14 mouse cellular contexts compared by ENCODE assay signal in the genomic region with DNA sequence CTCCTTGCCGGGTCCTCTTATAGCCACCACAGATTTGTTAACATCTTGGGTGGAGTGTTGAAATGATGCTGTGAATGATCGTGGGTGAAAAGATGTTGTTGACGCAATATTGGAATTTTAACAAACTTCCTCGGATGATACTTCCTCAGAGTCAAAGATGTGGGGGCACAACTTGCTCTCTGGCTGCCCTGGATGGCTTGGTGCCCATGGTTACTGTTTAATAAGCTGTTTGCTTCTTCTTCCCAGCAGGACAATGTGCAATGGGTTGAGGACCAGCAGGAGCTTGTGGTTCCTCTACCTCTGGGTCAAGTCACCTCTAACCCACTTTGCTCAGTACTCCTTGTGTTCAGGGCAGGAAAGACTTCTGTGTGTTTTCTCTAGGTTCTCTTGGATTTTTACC. TPM values are rescaled to one million over a fixed set of nuclear protein-coding genes. Genes with fewer than 3 reads are reported as not detected.
DNase-seq lines count a peak whose midpoint lies in the region; ATAC-seq and TF ChIP-seq lines count a peak whose summit lies in the region.
"Had no signal": no experiment of that assay in that cellular context is flagged by ENCODE, and none has a peak within 500 bp of the region (broad histone marks: within the 10 kb centered on the region; RNA-seq: fewer than 3 reads in every experiment).

No protein-coding gene starts in this region.

- in situ Hi-C loops in Patski (cut with MboI; ENCODE audit: low pct_unique_long_range_greater_than_20kb): no loop called here

- H3K4me3 ChIP-seq in kidney, embryonic 14.5 days (ENCODE audit: low read length): no peak overlapping the region
- H3K4me3 ChIP-seq: liver, embryonic 15.5 days had no signal

- CTCF ChIA-PET in Patski (lab: Charles Lee): interaction anchor here (1.4 to 2.3 kb wide), 2 partner anchors 22 to 99 kb away, joined by 3 to 9 read pairs; no protein-coding TSS in a partner anchor

- no peaks in the 10 kb centered on the region for H3K36me3 ChIP-seq in kidney, embryonic 14.5 days (ENCODE audit: control insufficient read depth, insufficient read depth, low read length)
- H3K36me3 ChIP-seq: liver, embryonic 15.5 days had no signal

- H3K27ac ChIP-seq in kidney, embryonic 14.5 days (ENCODE audit: low read depth, low read length): no peak overlapping the region
- H3K27ac ChIP-seq: liver, embryonic 15.5 days had no signal

- WGBS in kidney, embryonic 14.5 days: 93% methylated on average over 4 of the region's 4 CpGs

- DNase-seq in kidney, adult 11 months: peak; percentile 89
- DNase-seq in Patski (ENCODE audit: low read depth, low spot score): peak; percentile 50
- DNase-seq in kidney, postnatal 25 days: peak; percentile 86 to 92
- no peak for DNase-seq in ovary, postnatal 36 days (ENCODE audit: low spot score)
- no peak for DNase-seq in frontal cortex, postnatal 14 days (ENCODE audit: low spot score in 2 of 2)
- DNase-seq: cerebellum, adult 11-12 months; retina, postnatal 1 day had no signal

- no peaks in the 10 kb centered on the region for H3K27me3 ChIP-seq in kidney, embryonic 14.5 days (ENCODE audit: control insufficient read depth, insufficient read depth, low read length)
- H3K27me3 ChIP-seq in Patski: no peaks in the 10 kb centered on the region
- H3K27me3 ChIP-seq: liver, embryonic 15.5 days had no signal

- no peak overlapping the region for H3K4me2 ChIP-seq in kidney, embryonic 14.5 days (replicated peaks; ENCODE audit: low read depth, low read length)
- H3K4me2 ChIP-seq: liver, embryonic 15.5 days had no signal

- POLR2A ChIA-PET in Patski (lab: Charles Lee): no interaction called here

- TF ChIP-seq CTCF in Patski (IDR thresholded peaks at IDR 0.05): no peak

- no peaks in the 10 kb centered on the region for H3K9me3 ChIP-seq in kidney, embryonic 14.5 days (ENCODE audit: control insufficient read depth, low read length)
- H3K9me3 ChIP-seq: liver, embryonic 15.5 days had no signal

- no peaks in the 10 kb centered on the region for H3K4me1 ChIP-seq in kidney, embryonic 14.5 days (ENCODE audit: control insufficient read depth, insufficient read depth, low read length)
- H3K4me1 ChIP-seq: liver, embryonic 15.5 days had no signal

- no peak for ATAC-seq in kidney, embryonic 14.5 days (ENCODE audit: low FRiP score, low TSS enrichment)
- ATAC-seq in Patski: peak; percentile 31
- peak; percentile 38; the same call in 1 of the 2 replicates for ATAC-seq in granulocyte monocyte progenitor cell, adult 5-6 weeks (replicated peaks; ENCODE audit: poor library complexity, severe bottlenecking)
- ATAC-seq: activated CD4-positive, CD25-positive, alpha-beta regulatory T cell, adult 4 months had no signal

- no peak overlapping the region for H3K9ac ChIP-seq in kidney, embryonic 14.5 days (ENCODE audit: low read depth, low read length)
- H3K9ac ChIP-seq: liver, embryonic 15.5 days had no signal

RNA-seq across cellular contexts. Expression of a gene that starts 15.2 kb away (rescaled TPM):
- 0.41 and 1.3 TPM in 2 replicates for polyA plus RNA-seq in kidney, embryonic 14.5 days (2014; fragmentation: Nextera tagmentation; extraction: Ambion mirVana)
- 0.98 TPM for polyA plus RNA-seq in Patski (2021)
- total RNA-seq in granulocyte monocyte progenitor cell, adult 5-6 weeks (2014; fragmentation: Nextera tagmentation): not detected in 2 replicates
- not detected in 2 replicates for total RNA-seq in granulocyte monocyte progenitor cell, adult 5-6 weeks (2017)
- total RNA-seq: hematopoietic stem cell, adult 5-6 weeks; MEL; monocyte, adult 5-6 weeks had no signal

Comparison
In these comparisons a context has a peak if more than half of its experiments do, and no peak if none do; other contexts are left out.
1. DNase-seq: peak in kidney, adult 11 months (single experiment), Patski (single experiment) and kidney, postnatal 25 days (2 of 2); none in ovary, postnatal 36 days (single experiment) and frontal cortex, postnatal 14 days (0 of 2).